Mouse (Mus musculus) limb, embryonic 14.5 days (tissue): Measurements from ENCODE around the gene Nfam1. TPM values are rescaled to one million over a fixed set of nuclear protein-coding genes. Genes with fewer than 3 reads are reported as not detected.

Experiments
- ATAC-seq: fragments of 200-750 bp; cut with Nextera tagmentation; 2 replicates; pipeline ENCODE4 v1.8.0; 2017; ENCODE audit warnings: low read depth, moderate number of reproducible peaks, moderate TSS enrichment; ENCODE audit not compliant: low FRiP score
- DNase-seq: peaks from one replicate; pipeline ENCODE4 v3.0.0-alpha.2; 2015; ENCODE audit warnings: low spot score
- H3K27ac ChIP-seq: fragments of 300-500 bp; sonication (generic); replicated peaks from 2 replicates; pipeline ENCODE4 v1.5.1; 2014; ENCODE audit warnings: low read depth, mild to moderate bottlenecking, low read length, moderate library complexity, mixed read lengths
- H3K27me3 ChIP-seq: fragments of 300-500 bp; sonication (generic); 2 replicates; pipeline ENCODE4 v1.6.1; 2014; ENCODE audit warnings: low read length, mixed read lengths; ENCODE audit not compliant: control insufficient read depth, insufficient read depth
- H3K36me3 ChIP-seq: fragments of 300-500 bp; sonication (generic); 2 replicates; pipeline ENCODE4 v1.6.1; 2014; ENCODE audit warnings: mild to moderate bottlenecking, low read length, moderate library complexity, mixed read lengths; ENCODE audit not compliant: control insufficient read depth, insufficient read depth
- H3K4me1 ChIP-seq: fragments of 300-500 bp; sonication (generic); 2 replicates; pipeline ENCODE4 v1.6.1; 2014; ENCODE audit warnings: antibody characterized with exemption, low read length, mixed read lengths; ENCODE audit not compliant: control insufficient read depth, insufficient read depth
- H3K4me2 ChIP-seq: fragments of 300-500 bp; sonication (generic); replicated peaks from 2 replicates; pipeline ENCODE4 v1.6.1; 2014; ENCODE audit warnings: low read depth, mild to moderate bottlenecking, low read length, moderate library complexity; ENCODE audit not compliant: severe bottlenecking
- H3K4me3 ChIP-seq: fragments of 300-500 bp; sonication (generic); replicated peaks from 2 replicates; pipeline ENCODE4 v1.5.1; 2014; ENCODE audit warnings: low read length
- H3K9ac ChIP-seq: fragments of 300-500 bp; sonication (generic); 2 replicates; pipeline ENCODE4 v1.6.1; 2014; ENCODE audit warnings: mild to moderate bottlenecking, low read depth, low read length, moderate library complexity; ENCODE audit not compliant: severe bottlenecking
- H3K9me3 ChIP-seq: fragments of 300-500 bp; sonication (generic); 2 replicates; pipeline ENCODE4 v1.6.1; 2016; ENCODE audit warnings: low read length; ENCODE audit not compliant: control insufficient read depth
- POLR2A ChIP-seq: fragments of 200-500 bp; IDR thresholded peaks from 2 replicates; pipeline ENCODE4 v1.8.0; 2012; ENCODE audit warnings: inconsistent platforms, mild to moderate bottlenecking, moderate library complexity, borderline replicate concordance; ENCODE audit not compliant: insufficient read depth, insufficient read length; ENCODE audit errors: extremely low read depth
- WGBS: fragments of 180-500 bp; shearing (Covaris S2); extraction: QIAGEN DNeasy Blood & Tissue Kit; methylation state at CpG from one replicate; pipeline ENCODE4 v1.1.7; 2014; 5-methylcytosine and 5-hydroxymethylcytosine counted together
- microRNA-seq: library from miRNA; unstranded; fragments of <30 nt; microRNA quantifications from one replicate; pipeline ENCODE4, GENCODE M21; 2016
- polyA plus RNA-seq, 2 experiments: library from polyadenylated mRNA; depleted of rRNA in 1 of 2; stranded (reverse) in 1 of 2; unstranded in 1 of 2; fragments of >200 nt; fragmentation: Nextera tagmentation in 1 of 2; extraction: Ambion mirVana in 1 of 2; gene quantifications; 2 replicates each; pipeline versions ENCODE4 v1.2.1 to v1.2.3; 2012 to 2014

Nfam1 gene
- polyA plus RNA-seq, 2 experiments = 3.5 to 4.0 TPM

- H3K4me3 ChIP-seq = no peak overlapping the region
- H3K4me2 ChIP-seq = no peak overlapping the region
- H3K9me3 ChIP-seq = no peaks in the 10 kb centered on the region
- H3K9ac ChIP-seq = no peak overlapping the region
- H3K36me3 ChIP-seq = no peaks in the 10 kb centered on the region
- peak; percentile 66 for ATAC-seq
- peaks cover 4% of the 10 kb centered on the region; the same call in 1 of the 2 replicates for H3K27me3 ChIP-seq
- no peak overlapping the region for H3K27ac ChIP-seq
- peaks cover 10% of the 10 kb centered on the region for H3K4me1 ChIP-seq
- TF ChIP-seq POLR2A = no peak
- peak; percentile 54 for DNase-seq
- WGBS = 5% methylated on average over 20 of the region's 20 CpGs
Observed at GRCm38 (mm10) chr15:82952292-82952705, 80.8 kb downstream of the Nfam1 start.

GRCm38 (mm10) chr15:82950246-82950645, 82.9 kb downstream of the Nfam1 start:
- no peak for ATAC-seq
- Histone ChIP-seq H3K36me3 (no peaks in the 10 kb centered on the region), H3K9me3 (no peaks in the 10 kb centered on the region), H3K4me1 (peaks cover 8% of the 10 kb centered on the region), H3K9ac (no peak overlapping the region), H3K4me2 (no peak overlapping the region), H3K4me3 (no peak overlapping the region), H3K27ac (no peak overlapping the region), H3K27me3 (peaks cover 4% of the 10 kb centered on the region; the same call in 1 of the 2 replicates)
- 35% methylated on average over 8 of the region's 8 CpGs for WGBS
- DNase-seq = no peak
- TF ChIP-seq POLR2A = no peak

GRCm38 (mm10) chr15:82947431-82947830, 85.7 kb downstream of the Nfam1 start:
- no peak for ATAC-seq
- no peak overlapping the region for H3K4me2 ChIP-seq
- peaks cover 13% of the 10 kb centered on the region for H3K4me1 ChIP-seq
- no peak overlapping the region for H3K9ac ChIP-seq
- DNase-seq = no peak
- no peaks in the 10 kb centered on the region for H3K9me3 ChIP-seq
- no peak for TF ChIP-seq POLR2A
- no peak overlapping the region for H3K4me3 ChIP-seq
- no peaks in the 10 kb centered on the region for H3K36me3 ChIP-seq
- peaks cover 4% of the 10 kb centered on the region; the same call in 1 of the 2 replicates for H3K27me3 ChIP-seq
- H3K27ac ChIP-seq = no peak overlapping the region
- 70% methylated on average over 5 of the region's 5 CpGs for WGBS

GRCm38 (mm10) chr15:82944479-82945195, 88.5 kb downstream of the Nfam1 start:
- DNase-seq = no peak
- Histone ChIP-seq H3K27me3 (no peaks in the 10 kb centered on the region; the same call in 1 of the 2 replicates), H3K9ac (no peak overlapping the region), H3K4me2 (no peak overlapping the region), H3K27ac (no peak overlapping the region), H3K4me3 (no peak overlapping the region), H3K9me3 (no peaks in the 10 kb centered on the region), H3K4me1 (peaks cover 30% of the 10 kb centered on the region), H3K36me3 (no peaks in the 10 kb centered on the region)
- TF ChIP-seq POLR2A = no peak
- no peak for ATAC-seq
- 61% methylated on average over 9 of the region's 9 CpGs for WGBS

Small RNA genes lying within 50 kb of the gene (microRNA-seq; reads per million reads assigned to microRNA genes)
- 14.9 reads per million, percentile 25 among the genes with 10 or more reads in this experiment for gene Mir3080

Other genes starting within 250 kb of the Nfam1 start
- gene Cyp2d26, start 239.0 kb downstream of the Nfam1 start, polyA plus RNA-seq (2012; rRNA removed) = 0.20 and 0.35 TPM in 2 replicates
- not detected in 2 replicates for gene Cyp2d26, start 239.0 kb downstream of the Nfam1 start, polyA plus RNA-seq (2014; fragmentation: Nextera tagmentation; extraction: Ambion mirVana)
- gene Tcf20, start 45.4 kb downstream of the Nfam1 start, polyA plus RNA-seq (2012; rRNA removed) = 28.9 and 29.2 TPM in 2 replicates
- 14.6 and 16.3 TPM in 2 replicates for gene Tcf20, start 45.4 kb downstream of the Nfam1 start, polyA plus RNA-seq (2014; fragmentation: Nextera tagmentation; extraction: Ambion mirVana)
- gene Serhl, start 56.2 kb upstream of the Nfam1 start, polyA plus RNA-seq (2012; rRNA removed) = 62.7 and 78.5 TPM in 2 replicates
- 68.2 and 75.0 TPM in 2 replicates for gene Serhl, start 56.2 kb upstream of the Nfam1 start, polyA plus RNA-seq (2014; fragmentation: Nextera tagmentation; extraction: Ambion mirVana)
- gene Rrp7a, start 89.5 kb upstream of the Nfam1 start, polyA plus RNA-seq (2012; rRNA removed) = 82.1 and 92.1 TPM in 2 replicates
- gene Rrp7a, start 89.5 kb upstream of the Nfam1 start, polyA plus RNA-seq (2014; fragmentation: Nextera tagmentation; extraction: Ambion mirVana) = 60.9 and 61.7 TPM in 2 replicates
- gene Poldip3, start 116.1 kb upstream of the Nfam1 start, polyA plus RNA-seq (2012; rRNA removed) = 88.2 and 94.3 TPM in 2 replicates
- gene Poldip3, start 116.1 kb upstream of the Nfam1 start, polyA plus RNA-seq (2014; fragmentation: Nextera tagmentation; extraction: Ambion mirVana) = 150 and 154 TPM in 2 replicates
- gene Cyb5r3, start 139.3 kb upstream of the Nfam1 start, polyA plus RNA-seq (2012; rRNA removed) = 73.3 and 79.9 TPM in 2 replicates
- 135 and 136 TPM in 2 replicates for gene Cyb5r3, start 139.3 kb upstream of the Nfam1 start, polyA plus RNA-seq (2014; fragmentation: Nextera tagmentation; extraction: Ambion mirVana)
- gene A4galt, start 218.5 kb upstream of the Nfam1 start, polyA plus RNA-seq (2012; rRNA removed) = 2.9 and 3.5 TPM in 2 replicates
- gene A4galt, start 218.5 kb upstream of the Nfam1 start, polyA plus RNA-seq (2014; fragmentation: Nextera tagmentation; extraction: Ambion mirVana) = 1.4 and 2.7 TPM in 2 replicates